Mouse (Mus musculus) ES-E14 (cell line): ENCODE data around the gene Mei1. TPM values are rescaled to one million over a fixed set of nuclear protein-coding genes. Genes with fewer than 3 reads are reported as not detected.

Source experiments
- DNase-seq: peaks from one replicate; pipeline ENCODE4 v3.0.0-alpha.2; 2013; ENCODE audit warnings: low read depth, low spot score
- H3K27ac ChIP-seq: 2 replicates; pipeline ENCODE4 v1.5.1; 2012; ENCODE audit warnings: low read depth, mild to moderate bottlenecking, low read length, moderate library complexity, mixed read lengths; ENCODE audit not compliant: poor library complexity, insufficient read depth, severe bottlenecking
- H3K36me3 ChIP-seq: 2 replicates; pipeline ENCODE4 v1.6.1; 2012; ENCODE audit warnings: mild to moderate bottlenecking, low read length, moderate library complexity, mixed read lengths; ENCODE audit not compliant: control insufficient read depth, poor library complexity, insufficient read depth, severe bottlenecking
- H3K4me1 ChIP-seq, 2 experiments: fragments of 150-350 bp in 1 of 2; sonication (generic) in 1 of 2; 2 replicates each; pipeline ENCODE4 v1.6.1; 2012; ENCODE audit warnings: low read length in 2 of 2, mild to moderate bottlenecking in 1 of 2, mixed read lengths in 1 of 2; ENCODE audit not compliant: control insufficient read depth in 2 of 2, insufficient read depth in 2 of 2, poor library complexity in 1 of 2
- H3K4me3 ChIP-seq, 2 experiments: fragments of 150-350 bp in 1 of 2; sonication (generic) in 1 of 2; 2 replicates each; pipeline ENCODE4 v1.5.1; 2012; ENCODE audit warnings: low read length in 2 of 2, low read depth in 1 of 2, mild to moderate bottlenecking in 1 of 2, mixed read lengths in 1 of 2; ENCODE audit not compliant: insufficient read depth in 1 of 2, poor library complexity in 1 of 2, severe bottlenecking in 1 of 2
- H3K9ac ChIP-seq: 2 replicates; pipeline ENCODE4 v1.6.1; 2012; ENCODE audit warnings: low read depth, mild to moderate bottlenecking, low read length, mixed read lengths; ENCODE audit not compliant: poor library complexity, insufficient read depth, severe bottlenecking
- H3K9me3 ChIP-seq: fragments of 150-350 bp; sonication (generic); 2 replicates; pipeline ENCODE4 v1.6.1; 2012; ENCODE audit warnings: low read depth, mild to moderate bottlenecking, low read length; ENCODE audit not compliant: control insufficient read depth, insufficient read depth
- CHD2 ChIP-seq: IDR thresholded peaks from 2 replicates; pipeline ENCODE4 v1.6.1; 2014; ENCODE audit warnings: mild to moderate bottlenecking, low read depth, low read length, inconsistent platforms
- HCFC1 ChIP-seq: IDR thresholded peaks from 2 replicates; pipeline ENCODE4 v1.6.1; 2012; ENCODE audit warnings: low read length, inconsistent platforms, borderline replicate concordance; ENCODE audit not compliant: insufficient read depth
- MAFK ChIP-seq: IDR thresholded peaks from 2 replicates; pipeline ENCODE4 v1.6.1; 2014; ENCODE audit warnings: mild to moderate bottlenecking, low read depth, low read length, inconsistent platforms; ENCODE audit not compliant: insufficient read depth
- ZC3H11A ChIP-seq: IDR thresholded peaks from 2 replicates; pipeline ENCODE4 v1.6.1; 2012; ENCODE audit warnings: low read depth, mild to moderate bottlenecking, inconsistent platforms, low read length, borderline replicate concordance
- ZNF384 ChIP-seq: IDR thresholded peaks from 2 replicates; pipeline ENCODE4 v1.6.1; 2012; ENCODE audit warnings: low read depth, low read length, inconsistent platforms
- in situ Hi-C, 2 experiments: fragments of 600-800 bp; cut with MboI; formaldehyde crosslinking; loops; one replicate each; pipeline ENCODE4 v1.15.1; 2025; ENCODE audit warnings: low sequenced_read_pairs in 2 of 2, inconsistent platforms in 1 of 2; ENCODE audit not compliant: unreplicated experiment in 2 of 2
- total RNA-seq: library from RNA; depleted of rRNA; stranded (reverse); fragments of 300-350 nt; gene quantifications from 2 replicates; pipeline ENCODE4 v1.2.3, GENCODE M21; 2012; rRNA removed

Gene Mei1
- 0.40 and 0.42 TPM in 2 replicates for total RNA-seq

DNA sequence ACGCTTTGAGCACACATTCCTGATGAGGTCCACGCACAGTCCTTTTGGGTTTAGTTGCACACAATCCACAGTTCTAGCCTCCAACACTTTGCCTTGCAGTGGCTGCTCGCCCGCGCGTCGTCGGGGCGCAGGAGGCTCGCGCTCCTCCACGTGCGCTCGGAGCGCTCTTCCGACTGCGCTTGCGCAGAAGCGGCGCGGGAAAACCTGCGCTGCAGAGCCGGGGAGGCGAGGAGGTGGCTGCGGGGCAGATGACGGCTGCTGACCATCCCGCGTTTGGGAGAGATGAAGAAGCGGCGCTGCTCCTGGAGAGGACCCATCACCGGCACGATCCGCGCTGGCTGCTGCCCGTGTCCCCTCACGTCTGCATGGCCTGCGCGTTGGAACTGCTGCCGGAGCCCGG lies at the start of gene Mei1:
Mei1 (plus strand) TSS at position 99 of the 400 bp plus-strand sequence.
- TF ChIP-seq MAFK (no peak), HCFC1 (no peak), CHD2 (no peak), ZNF384 (no peak), ZC3H11A (no peak)
- H3K9ac ChIP-seq, result 0 out of 2 replicates have a peak within 1 kb of the TSS, but pooled peaks have one; percentile 4
- in situ Hi-C loops, result loop anchor here (10.0 to 25.0 kb wide), 2 partner anchors 165 to 167 kb away; partner anchors contain the start of gene Cenpm (in 1 of the 2)
- no peaks in the 10 kb centered on the region for H3K9me3 ChIP-seq
- H3K27ac ChIP-seq, result no peak within 1 kb of the TSS
- H3K4me3 ChIP-seq, result peak within 1 kb of the TSS; percentile 36 to 38; a peak in 2 of 4 replicates
- H3K4me1 ChIP-seq, result no peaks in the 10 kb centered on the region
- H3K36me3 ChIP-seq, result no peaks in the 10 kb centered on the region
- DNase-seq, result peak; percentile 26

DNA sequence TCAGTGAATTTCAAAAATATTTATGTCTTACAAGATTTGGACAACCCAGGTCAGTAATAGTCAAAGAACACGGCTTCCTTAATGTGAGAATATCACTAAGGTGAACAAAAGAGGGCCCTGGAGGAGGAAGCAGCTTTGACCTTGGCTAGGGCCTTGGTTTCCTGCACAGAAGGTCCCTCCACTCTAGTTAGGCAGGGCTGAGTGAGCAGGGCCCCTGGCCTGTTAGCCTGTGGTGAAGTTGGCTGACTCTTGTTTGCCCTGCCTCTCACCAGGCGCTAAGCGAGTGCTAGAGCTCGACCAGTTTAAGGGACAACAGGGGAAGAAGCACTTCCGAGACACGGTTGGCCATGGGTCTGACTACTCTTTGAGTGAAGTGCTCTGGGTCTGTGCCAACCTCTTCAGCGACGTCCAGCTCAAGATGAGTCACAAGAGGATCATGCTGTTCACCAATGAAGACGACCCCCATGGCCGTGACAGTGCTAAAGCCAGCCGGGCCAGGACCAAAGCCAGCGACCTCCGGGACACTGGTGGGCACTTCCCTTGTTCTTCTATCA lies 47.2 kb upstream of the Mei1 start:
- no peak overlapping the region for H3K9ac ChIP-seq
- no peaks in the 10 kb centered on the region for H3K4me1 ChIP-seq
- no peak for DNase-seq
- H3K27ac ChIP-seq, result no peak overlapping the region; the same call in 1 of the 2 replicates
- in situ Hi-C loops, result no loop called here
- no peaks in the 10 kb centered on the region for H3K9me3 ChIP-seq
- H3K36me3 ChIP-seq, result peaks cover 46% of the 10 kb centered on the region
- TF ChIP-seq CHD2 (no peak), ZNF384 (no peak), ZC3H11A (no peak), HCFC1 (no peak), MAFK (no peak)
- H3K4me3 ChIP-seq, result no peak overlapping the region

DNA sequence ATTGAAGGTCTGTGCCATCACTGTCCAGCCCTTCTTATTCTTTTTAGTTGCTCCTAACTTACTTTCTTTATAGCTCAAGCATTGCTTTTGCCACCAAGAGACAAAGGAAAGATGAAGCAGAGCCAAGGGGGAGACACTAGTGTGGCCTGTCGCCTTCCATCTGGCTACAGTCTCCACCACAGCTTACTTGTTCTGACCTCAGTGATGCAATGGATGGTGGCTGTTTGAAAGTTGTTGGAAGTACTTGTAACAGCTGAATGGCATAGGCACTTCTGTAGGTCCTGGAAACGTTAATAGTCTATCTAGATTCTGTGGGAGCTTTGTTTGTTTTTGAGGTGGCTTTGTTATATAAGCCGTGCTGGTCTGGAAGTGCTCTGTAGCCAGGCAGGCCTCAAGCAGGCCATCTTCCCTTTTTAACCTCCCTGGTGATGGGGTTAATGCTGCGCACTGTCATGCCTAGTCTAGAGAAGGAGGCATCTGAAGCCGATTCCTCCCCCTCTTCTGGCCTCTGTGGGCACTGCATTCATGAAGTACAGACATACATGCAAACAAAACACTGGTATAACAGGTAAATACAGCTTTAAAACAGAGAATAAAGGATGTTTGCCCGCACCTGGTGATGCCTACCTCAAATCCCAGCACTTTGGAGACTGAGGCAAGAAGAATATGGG lies 45.7 kb upstream of the Mei1 start:
- DNase-seq, result no peak
- no peaks in the 10 kb centered on the region for H3K9me3 ChIP-seq
- peaks cover 53% of the 10 kb centered on the region for H3K36me3 ChIP-seq
- no peaks in the 10 kb centered on the region for H3K4me1 ChIP-seq
- no peak for TF ChIP-seq HCFC1
- H3K27ac ChIP-seq, result no peak overlapping the region
- H3K9ac ChIP-seq, result no peak overlapping the region
- in situ Hi-C loops, result no loop called here
- no peak overlapping the region for H3K4me3 ChIP-seq

DNA sequence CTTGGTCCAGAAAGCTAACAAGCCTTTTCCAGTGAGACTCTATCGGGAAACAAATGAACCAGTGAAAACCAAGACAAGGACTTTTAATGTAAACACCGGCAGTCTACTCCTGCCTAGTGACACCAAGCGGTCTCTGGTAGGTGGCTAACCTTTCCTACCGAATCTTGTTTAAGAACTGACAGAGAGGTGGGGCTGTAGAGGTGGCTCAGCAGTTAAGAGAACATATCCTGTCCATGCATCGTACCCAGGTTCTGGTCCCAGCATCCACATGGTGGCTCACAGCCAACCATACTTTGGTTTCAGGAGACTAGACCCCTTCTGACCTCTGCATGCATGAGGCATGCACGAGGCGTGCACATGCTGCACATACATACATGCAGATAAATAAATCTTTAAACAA lies 42.5 kb upstream of the Mei1 start:
- Histone ChIP-seq H3K4me1 (no peaks in the 10 kb centered on the region), H3K27ac (no peak overlapping the region), H3K4me3 (no peak overlapping the region), H3K9me3 (no peaks in the 10 kb centered on the region), H3K36me3 (peaks cover 72% of the 10 kb centered on the region), H3K9ac (no peak overlapping the region)
- TF ChIP-seq ZNF384 (no peak), MAFK (no peak), HCFC1 (no peak), CHD2 (no peak), ZC3H11A (no peak)
- in situ Hi-C loops, result no loop called here
- DNase-seq, result no peak

DNA sequence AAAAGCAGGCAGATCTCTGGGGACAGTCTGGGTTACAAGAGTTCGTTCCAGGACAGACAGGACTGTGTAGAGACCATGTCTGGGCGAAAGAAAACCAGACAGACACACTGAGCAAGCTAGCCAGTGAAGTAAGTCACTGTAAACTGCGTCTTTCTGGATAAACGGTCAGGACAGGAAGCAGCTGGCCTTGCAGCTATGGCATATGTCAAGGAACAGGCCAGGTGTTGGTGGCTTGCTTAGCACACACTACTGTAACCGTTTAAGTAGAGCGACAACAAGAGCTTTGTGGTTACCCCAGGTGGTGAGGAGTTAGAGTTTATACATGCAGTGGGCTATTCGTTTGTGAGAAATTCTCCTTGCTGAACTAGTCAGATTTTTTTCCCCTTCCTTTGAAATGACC lies 42.1 kb upstream of the Mei1 start:
- TF ChIP-seq CHD2, result no peak
- no peak for TF ChIP-seq MAFK
- no peak for TF ChIP-seq ZNF384
- TF ChIP-seq HCFC1, result no peak
- Histone ChIP-seq H3K4me3 (no peak overlapping the region), H3K36me3 (peaks cover 71% of the 10 kb centered on the region), H3K4me1 (no peaks in the 10 kb centered on the region), H3K9ac (no peak overlapping the region), H3K27ac (no peak overlapping the region), H3K9me3 (no peaks in the 10 kb centered on the region)
- DNase-seq, result no peak
- in situ Hi-C loops, result no loop called here
